Mouse (Mus musculus): ENCODE data around the gene Sgms1.

The Sgms1 gene

DNA sequence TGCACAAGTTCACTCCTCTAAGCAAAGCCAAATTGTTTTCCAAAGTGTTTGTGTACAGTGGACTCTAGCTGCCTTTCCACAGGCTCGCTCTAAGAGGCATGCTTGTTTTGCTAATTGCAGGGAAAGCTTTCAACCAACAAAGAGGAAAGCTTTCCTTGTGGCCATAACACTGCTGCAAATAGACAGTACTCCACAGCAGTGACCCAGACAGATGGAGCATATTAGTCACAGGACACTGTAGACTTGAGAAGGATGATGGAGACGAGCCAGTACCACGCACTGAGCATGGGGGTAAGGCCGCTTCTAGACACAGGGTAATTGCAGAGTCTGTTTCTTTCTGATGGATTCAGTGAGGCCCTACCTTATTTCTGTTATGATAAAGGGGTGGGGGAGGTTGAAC, 33.3 kb downstream of the Sgms1 start:
- no peak for DNase-seq (ENCODE audit: low read depth)

- no peak for DNase-seq (ENCODE audit: low read depth)
These were observed 36.1 kb downstream of the Sgms1 start for GRCm38 (mm10) chr19:32353447-32353846.

DNA sequence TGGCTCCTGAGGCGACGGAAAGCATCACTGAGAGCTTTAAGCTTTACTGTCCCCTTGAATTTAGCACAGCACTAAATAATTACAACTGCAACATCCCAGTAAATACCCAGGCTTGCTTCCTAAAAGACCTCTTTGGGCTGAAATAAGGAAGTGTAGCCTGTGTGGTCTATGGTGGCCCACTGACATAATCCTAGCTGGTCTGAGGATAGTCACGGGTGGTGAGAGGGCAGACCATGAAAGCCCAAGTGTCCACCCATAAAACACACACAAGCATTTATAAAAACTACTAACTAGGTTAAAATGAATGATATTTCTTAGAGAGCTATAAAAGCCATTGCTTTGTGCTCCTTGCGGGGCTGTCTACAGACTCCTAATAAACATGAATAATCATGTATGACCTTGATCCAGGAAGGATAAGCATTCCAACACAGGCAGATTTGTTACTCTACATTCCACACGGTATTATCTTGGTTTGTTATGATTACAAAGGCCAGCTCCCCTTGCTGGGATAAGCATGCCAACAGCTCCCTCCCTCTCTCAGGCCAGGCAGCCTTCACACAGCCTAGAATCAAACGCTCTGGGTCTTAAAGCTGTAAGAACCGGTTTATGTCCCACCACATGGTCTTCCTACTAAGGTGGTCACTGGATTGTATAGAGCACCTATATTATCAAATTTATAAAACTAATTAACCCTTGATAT, 40.4 kb downstream of the Sgms1 start:
- no peak for DNase-seq (ENCODE audit: low read depth)

DNA sequence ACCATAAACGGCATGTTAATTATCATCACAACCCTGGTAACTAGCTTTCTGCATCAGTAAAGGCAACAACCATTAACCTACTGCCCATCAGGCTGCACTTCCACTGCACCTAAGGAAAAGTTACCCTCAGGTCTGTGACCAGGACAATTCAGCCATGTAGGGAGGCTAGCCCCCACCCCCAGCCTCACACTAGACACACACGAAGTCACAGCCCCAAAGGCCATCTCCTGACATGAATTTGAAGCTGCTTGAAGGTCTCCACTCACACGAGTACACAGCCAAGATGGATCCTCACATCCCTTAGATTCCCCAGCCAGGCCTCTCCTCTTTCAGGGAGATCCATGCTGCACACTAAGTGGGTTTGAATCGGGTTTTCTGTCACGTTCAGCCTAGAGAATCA, 42.0 kb downstream of the Sgms1 start:
- no peak for DNase-seq (ENCODE audit: low read depth)

GRCm38 (mm10) chr19:32346624-32347341, 42.7 kb downstream of the Sgms1 start:
- no peak for DNase-seq (ENCODE audit: low read depth)

GRCm38 (mm10) chr19:32346176-32346575, 43.3 kb downstream of the Sgms1 start:
- DNase-seq (ENCODE audit: low read depth) = no peak

- DNase-seq (ENCODE audit: low read depth) = no peak
These were observed 44.3 kb downstream of the Sgms1 start for GRCm38 (mm10) chr19:32345181-32345745.

DNA sequence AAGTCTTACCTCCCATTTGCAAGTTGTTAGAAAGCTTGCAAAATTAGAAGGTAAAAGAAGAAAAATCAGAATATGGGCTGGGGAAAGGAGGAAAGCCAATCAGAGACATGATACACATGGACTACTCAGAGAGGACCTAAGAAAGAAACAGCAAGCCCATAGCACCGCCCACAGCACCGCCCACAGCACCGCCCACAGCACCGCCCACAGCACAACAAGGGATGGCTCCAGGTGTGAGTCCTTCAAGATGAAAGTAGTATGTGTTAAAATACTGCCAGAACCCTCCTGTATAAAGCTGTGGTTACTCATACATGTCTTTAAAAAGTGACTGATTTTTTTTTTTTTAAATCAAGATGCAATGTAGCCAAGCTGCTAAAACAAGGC, 44.8 kb downstream of the Sgms1 start:
- DNase-seq (ENCODE audit: low read depth) = no peak

GRCm38 (mm10) chr19:32343937-32344737, 45.4 kb downstream of the Sgms1 start:
- no peak for DNase-seq (ENCODE audit: low read depth)

GRCm38 (mm10) chr19:32342436-32342835, 47.1 kb downstream of the Sgms1 start:
- no peak for DNase-seq (ENCODE audit: low read depth)

DNA sequence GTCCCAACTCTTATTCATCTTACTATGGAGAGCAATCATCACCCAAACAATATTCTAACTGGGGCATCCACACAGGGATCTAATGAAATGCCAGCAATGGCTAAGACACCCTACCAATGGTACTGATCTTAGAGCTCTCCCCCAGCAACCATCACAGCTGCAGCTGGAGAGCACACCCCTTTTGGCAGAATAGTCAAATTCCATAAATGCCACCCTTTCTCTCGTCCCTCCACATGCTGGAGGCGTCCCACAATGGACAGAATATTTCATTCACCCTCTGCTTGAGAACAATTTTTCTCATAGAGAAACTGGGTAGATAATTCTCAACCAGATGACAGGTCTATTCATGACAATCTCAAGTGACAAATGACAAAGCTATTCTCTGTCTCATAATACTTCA, 48.4 kb downstream of the Sgms1 start:
- DNase-seq (ENCODE audit: low read depth) = no peak

- no peak for DNase-seq (ENCODE audit: low read depth)
These were observed 49.3 kb downstream of the Sgms1 start for GRCm38 (mm10) chr19:32340168-32340567.

DNA sequence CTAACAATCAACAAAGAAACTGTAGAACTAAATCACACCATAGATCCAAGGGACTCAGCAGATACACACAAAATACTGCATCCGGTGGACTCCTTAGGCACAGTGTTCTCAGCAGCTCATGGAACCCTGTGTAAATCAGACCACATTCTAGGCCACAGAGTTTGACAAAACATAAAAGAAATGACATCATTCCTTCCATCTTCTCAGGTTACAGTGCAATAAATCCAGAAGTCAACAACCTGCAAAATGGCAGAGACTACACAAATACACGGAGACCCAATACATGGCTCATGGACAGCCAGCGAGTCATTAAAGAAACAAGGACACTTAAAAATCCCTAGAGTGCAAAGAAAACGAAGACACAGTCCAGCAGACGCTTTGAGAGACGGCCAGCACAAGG, 51.8 kb downstream of the Sgms1 start:
- DNase-seq (ENCODE audit: low read depth) = no peak

GRCm38 (mm10) chr19:32334751-32335150, 54.8 kb downstream of the Sgms1 start:
- DNase-seq (ENCODE audit: low read depth) = no peak

- DNase-seq (ENCODE audit: low read depth) = no peak
These were observed 56.0 kb downstream of the Sgms1 start for GRCm38 (mm10) chr19:32333544-32333943.

DNA sequence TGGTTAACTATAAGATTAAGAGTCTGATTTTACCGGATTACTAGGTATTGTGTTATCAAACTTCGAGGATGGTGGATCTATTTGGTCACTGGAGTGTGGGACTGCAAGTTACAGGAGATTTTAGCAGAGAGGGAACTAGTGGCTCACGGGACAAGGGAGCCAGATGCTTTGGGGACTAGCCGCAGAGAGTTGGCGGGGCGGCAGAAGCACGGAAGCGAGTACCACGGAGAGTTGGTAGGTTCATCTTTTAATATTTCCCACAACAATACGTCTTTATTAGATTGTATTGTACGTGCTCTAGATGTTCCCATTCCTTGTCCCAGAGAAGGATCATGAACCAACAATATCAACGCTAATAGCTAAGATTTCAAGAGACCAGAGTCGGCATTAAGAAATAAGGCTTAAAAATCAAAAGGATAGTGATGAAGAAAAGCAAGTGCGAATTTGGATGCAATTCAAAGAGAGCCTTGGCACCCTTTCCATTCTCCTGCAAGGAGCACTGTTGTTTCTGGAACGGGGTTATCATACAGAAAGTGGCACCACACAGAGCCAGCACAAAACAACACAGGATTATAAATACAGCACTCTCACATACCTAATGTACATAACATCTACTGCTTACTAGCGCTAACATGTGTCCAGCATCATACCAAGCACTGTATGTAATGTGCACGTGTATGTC, 56.6 kb downstream of the Sgms1 start:
- DNase-seq (ENCODE audit: low read depth) = no peak

DNA sequence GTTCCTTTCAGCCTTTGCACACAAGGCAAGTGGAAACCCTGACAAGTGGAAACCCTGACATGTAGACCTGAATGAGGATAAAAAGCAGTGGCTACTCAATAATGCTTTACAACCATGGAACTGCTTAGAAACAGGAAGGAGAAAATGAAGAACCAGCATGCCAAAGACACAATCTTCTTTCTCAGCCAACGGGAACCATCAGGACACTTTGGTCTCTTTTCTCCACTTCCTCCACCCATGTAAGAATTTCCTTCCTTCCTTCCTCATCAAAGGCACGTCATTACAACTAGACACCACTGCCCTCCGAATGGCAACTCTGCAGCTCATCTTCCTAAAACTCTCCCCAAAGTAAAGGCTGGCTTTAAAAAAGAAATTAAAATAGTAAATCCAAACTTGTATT, 59.3 kb downstream of the Sgms1 start:
- no peak for DNase-seq (ENCODE audit: low read depth)

GRCm38 (mm10) chr19:32329511-32329910, 60.0 kb downstream of the Sgms1 start:
- DNase-seq (ENCODE audit: low read depth) = no peak

DNA sequence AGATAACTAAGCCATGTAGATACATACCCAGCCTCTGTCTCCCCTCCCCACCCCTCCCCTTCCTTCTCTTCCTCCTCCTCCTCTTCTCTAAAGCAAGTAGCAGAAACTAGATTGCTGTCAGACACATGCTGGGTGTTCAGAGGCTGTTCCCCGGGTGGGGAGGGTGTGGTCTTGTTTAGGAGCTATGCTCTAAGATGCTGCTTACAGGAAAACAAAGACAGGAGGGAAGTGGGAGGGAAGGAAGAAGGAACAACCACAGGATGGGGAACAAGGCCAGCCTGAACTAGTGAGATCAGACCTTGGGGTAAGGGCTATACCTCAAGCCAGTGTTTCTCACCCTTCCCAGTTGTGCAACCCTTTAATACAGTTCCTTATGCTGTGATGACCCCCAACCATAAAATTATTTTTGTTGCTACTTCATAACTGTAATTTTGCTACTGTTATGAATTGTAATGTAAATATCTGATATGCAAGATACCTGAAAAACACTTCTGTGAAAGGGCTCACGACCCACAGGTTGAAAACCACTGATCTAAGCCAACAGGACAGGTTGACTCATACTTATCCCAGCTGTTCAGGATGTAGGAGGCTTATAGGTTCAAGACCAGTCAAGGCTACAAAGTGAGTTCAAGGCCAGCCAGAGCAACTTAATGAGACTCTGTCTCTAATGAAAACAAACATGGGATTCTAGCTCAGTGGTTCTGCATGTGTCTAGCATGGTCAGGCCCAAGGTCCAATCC, 61.3 kb downstream of the Sgms1 start:
- DNase-seq (ENCODE audit: low read depth) = no peak

DNA sequence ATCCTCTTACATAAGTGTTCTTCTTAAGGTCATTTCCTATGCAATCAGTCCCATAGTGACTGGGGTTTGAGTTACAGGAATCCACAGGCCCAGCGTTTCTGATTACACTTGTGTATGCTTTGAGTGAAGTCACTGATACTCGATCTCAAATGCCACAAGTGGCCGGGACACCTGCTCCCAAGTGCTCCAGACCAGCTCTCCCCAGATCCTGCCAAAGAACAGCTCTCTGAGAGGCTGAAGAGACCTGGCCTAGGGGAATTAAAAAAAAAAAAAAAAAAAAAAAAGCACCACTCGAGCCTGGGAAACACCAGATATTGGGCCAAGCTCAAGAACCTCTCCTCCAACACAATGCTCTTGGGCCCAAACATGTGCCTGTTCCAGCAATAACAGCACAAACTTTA, 62.9 kb downstream of the Sgms1 start:
- DNase-seq (ENCODE audit: low read depth) = no peak

DNA sequence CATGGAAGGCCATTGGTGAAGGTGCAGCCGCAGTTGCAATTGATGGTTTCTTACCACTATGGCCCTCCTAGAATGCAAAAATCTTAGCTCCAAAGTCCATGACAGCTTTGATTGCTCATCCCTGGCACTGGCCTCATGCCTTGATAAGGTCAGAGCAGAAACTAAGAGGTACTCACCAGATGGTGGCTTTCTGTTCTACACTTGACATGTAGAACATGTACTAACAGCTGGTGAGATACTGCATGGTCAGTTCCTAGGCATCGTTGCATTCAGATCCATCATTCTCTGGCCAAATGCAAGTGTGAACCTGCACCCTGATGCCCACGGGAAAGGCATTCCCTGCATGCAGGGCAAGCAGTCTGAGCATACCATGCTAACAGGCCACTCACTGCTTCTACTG, 63.4 kb downstream of the Sgms1 start:
- no peak for DNase-seq (ENCODE audit: low read depth)
